Mouse (Mus musculus): ENCODE results near the gene Odaph. TPM values are rescaled to one million over a fixed set of nuclear protein-coding genes. Genes with fewer than 3 reads are reported as not detected.

Gene Odaph
- polyA plus RNA-seq (2015; fragmentation: Nextera tagmentation; extraction: Ambion mirVana): 0.22 and 0.79 TPM in 2 replicates

GRCm38 (mm10) chr5:91987236-91987635, at the start of gene Odaph:
Gene Odaph (plus strand): TSS chr5:91987475.

GRCm38 (mm10) chr5:91962639-91963440, 24.4 kb upstream of the Odaph start, which contains the start of gene Rchy1:
Gene Rchy1 (minus strand): TSS chr5:91963068.

GRCm38 (mm10) chr5:92043783-92044182, 56.5 kb downstream of the Odaph start, which contains the start of gene Cdkl2:
Gene Cdkl2 (minus strand): TSS chr5:92043883.

Other genes starting within 250 kb of the Odaph start
- gene Rchy1, start 24.4 kb upstream of the Odaph start, polyA plus RNA-seq (2015; fragmentation: Nextera tagmentation; extraction: Ambion mirVana): 84.0 and 116 TPM in 2 replicates
- gene Cdkl2, start 56.4 kb downstream of the Odaph start, polyA plus RNA-seq (2015; fragmentation: Nextera tagmentation; extraction: Ambion mirVana): 4.5 and 6.7 TPM in 2 replicates
- 109 and 148 TPM in 2 replicates for gene G3bp2, start 96.2 kb downstream of the Odaph start, polyA plus RNA-seq (2015; fragmentation: Nextera tagmentation; extraction: Ambion mirVana)
- gene Uso1, start 150.5 kb downstream of the Odaph start, polyA plus RNA-seq (2015; fragmentation: Nextera tagmentation; extraction: Ambion mirVana): 24.2 and 35.8 TPM in 2 replicates
- gene U90926, start 227.9 kb downstream of the Odaph start, polyA plus RNA-seq (2015; fragmentation: Nextera tagmentation; extraction: Ambion mirVana): 2.1 and 3.9 TPM in 2 replicates